ENCODE assay signal across 16 mouse cellular contexts in the genomic region with DNA sequence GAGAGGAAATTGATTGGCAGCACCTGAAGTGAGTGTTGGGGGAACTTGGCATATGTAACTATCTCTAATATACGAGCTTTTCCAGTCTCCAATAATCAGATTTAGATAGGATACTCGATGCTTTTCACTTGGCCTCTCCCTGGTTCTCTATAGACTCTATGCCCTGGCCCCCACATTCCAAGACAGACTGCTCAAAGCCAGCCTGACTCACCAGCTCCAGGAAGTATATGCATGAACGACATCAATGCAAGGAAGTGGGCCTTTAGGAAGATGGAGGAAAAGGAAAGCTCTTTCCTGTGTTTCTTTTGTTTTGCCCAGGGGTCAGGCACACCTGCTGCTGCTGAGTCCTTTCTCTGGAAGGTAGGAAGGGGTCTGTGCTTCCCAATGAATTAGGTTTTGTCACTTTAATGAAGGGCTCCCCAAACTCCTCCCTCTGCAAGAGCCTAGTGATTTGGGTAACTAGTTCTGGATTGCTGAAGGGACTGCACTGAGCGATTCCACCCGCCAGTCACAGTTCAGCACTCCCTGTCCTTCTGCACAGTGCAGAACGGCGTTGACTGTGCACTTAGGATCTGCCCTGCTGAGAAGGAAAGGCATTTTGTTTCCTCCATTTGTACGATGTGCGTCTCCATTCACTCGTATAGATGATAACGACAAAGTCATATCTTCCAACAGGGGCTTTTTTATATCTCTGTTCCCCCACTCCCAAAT.
DNase-seq lines count a peak whose midpoint lies in the region; ATAC-seq lines count a peak whose summit lies in the region.
"Had no signal": no experiment of that assay in that cellular context is flagged by ENCODE, and none has a peak within 500 bp of the region (broad histone marks: within the 10 kb centered on the region; RNA-seq: fewer than 3 reads in every experiment).

No protein-coding gene starts in this region.

- DNase-seq in heart, adult 11 months: no peak
- no peak for DNase-seq in hindbrain, embryonic 10.5 days (ENCODE audit: low spot score)
- no peak for DNase-seq in lung, postnatal 25 days (ENCODE audit: low spot score)
- peak; percentile 80 for DNase-seq in R1 (ENCODE audit: low read depth, low spot score)
- DNase-seq in adrenal gland, postnatal 14 days: no peak
- DNase-seq: cerebellum, adult 8-10 months; kidney, adult 2 months; lung, postnatal 4 days had no signal

- no peak overlapping the region for H3K9ac ChIP-seq in heart, embryonic 11.5 days (ENCODE audit: low read depth, low read length)
- no peak overlapping the region for H3K9ac ChIP-seq in hindbrain, embryonic 13.5 days
- no peak overlapping the region for H3K9ac ChIP-seq in lung, embryonic 15.5 days
- H3K9ac ChIP-seq: liver, embryonic 12.5 days; midbrain, embryonic 13.5 days had no signal

- H3K27me3 ChIP-seq in heart, embryonic 11.5 days (ENCODE audit: control insufficient read depth, insufficient read depth, low read length): no peaks in the 10 kb centered on the region
- H3K27me3 ChIP-seq in hindbrain, embryonic 13.5 days: no peaks in the 10 kb centered on the region
- H3K27me3 ChIP-seq in hindbrain, embryonic 10.5 days (ENCODE audit: insufficient read depth, poor library complexity, severe bottlenecking): no peaks in the 10 kb centered on the region
- no peaks in the 10 kb centered on the region for H3K27me3 ChIP-seq in lung, embryonic 15.5 days
- H3K27me3 ChIP-seq: liver, embryonic 12.5 days; midbrain, embryonic 13.5 days had no signal

- peak overlapping the region; percentile 51; the same call in 1 of the 2 replicates for H3K27ac ChIP-seq in heart, embryonic 11.5 days (ENCODE audit: low read depth, low read length)
- H3K27ac ChIP-seq in hindbrain, embryonic 13.5 days: peak overlapping the region; percentile 55; the same call in 1 of the 2 replicates
- H3K27ac ChIP-seq in hindbrain, embryonic 10.5 days: no peak overlapping the region
- H3K27ac ChIP-seq in lung, embryonic 15.5 days: peak overlapping the region; percentile 49; the same call in 1 of the 2 replicates
- H3K27ac ChIP-seq: left cerebral cortex, adult 2 months; liver, embryonic 12.5 days; midbrain, embryonic 13.5 days had no signal

- WGBS in heart, embryonic 11.5 days (ENCODE audit: insufficient replicate concordance): 43% methylated on average over 11 of the region's 11 CpGs
- WGBS in hindbrain, embryonic 13.5 days: 58% methylated on average over 11 of the region's 11 CpGs
- WGBS in hindbrain, embryonic 10.5 days: 71% methylated on average over 11 of the region's 11 CpGs
- WGBS in lung, embryonic 15.5 days: 51% methylated on average over 11 of the region's 11 CpGs

- H3K4me1 ChIP-seq in heart, embryonic 11.5 days (ENCODE audit: control insufficient read depth, insufficient read depth, low read length): peaks cover 37% of the 10 kb centered on the region
- peaks cover 50% of the 10 kb centered on the region for H3K4me1 ChIP-seq in hindbrain, embryonic 13.5 days (replicated peaks)
- H3K4me1 ChIP-seq in hindbrain, embryonic 10.5 days (replicated peaks): peaks cover 56% of the 10 kb centered on the region
- H3K4me1 ChIP-seq in lung, embryonic 15.5 days: peaks cover 28% of the 10 kb centered on the region

- H3K4me2 ChIP-seq in heart, embryonic 11.5 days: no peak overlapping the region
- H3K4me2 ChIP-seq in hindbrain, embryonic 13.5 days: no peak overlapping the region
- H3K4me2 ChIP-seq in lung, embryonic 15.5 days: no peak overlapping the region
- H3K4me2 ChIP-seq: liver, embryonic 12.5 days; midbrain, embryonic 13.5 days had no signal

- ATAC-seq in heart, embryonic 11.5 days (replicated peaks; ENCODE audit: insufficient number of reproducible peaks, low FRiP score, low TSS enrichment): no peak
- ATAC-seq in hindbrain, embryonic 13.5 days (ENCODE audit: low FRiP score): peak; percentile 40; the same call in 1 of the 2 replicates
- no peak for ATAC-seq in lung, embryonic 15.5 days (ENCODE audit: borderline replicate concordance, extremely low read depth, low FRiP score, low TSS enrichment)
- ATAC-seq: forebrain, embryonic 16.5 days; liver, embryonic 12.5 days; midbrain, embryonic 13.5 days had no signal

- no peaks in the 10 kb centered on the region for H3K9me3 ChIP-seq in heart, embryonic 11.5 days (replicated peaks; ENCODE audit: control insufficient read depth, low read length)
- no peaks in the 10 kb centered on the region for H3K9me3 ChIP-seq in hindbrain, embryonic 13.5 days
- H3K9me3 ChIP-seq in hindbrain, embryonic 10.5 days: no peaks in the 10 kb centered on the region
- no peaks in the 10 kb centered on the region for H3K9me3 ChIP-seq in lung, embryonic 15.5 days
- H3K9me3 ChIP-seq: liver, embryonic 12.5 days; midbrain, embryonic 13.5 days had no signal

- no peaks in the 10 kb centered on the region for H3K36me3 ChIP-seq in heart, embryonic 11.5 days (ENCODE audit: control insufficient read depth, insufficient read depth, low read length)
- H3K36me3 ChIP-seq in hindbrain, embryonic 13.5 days: no peaks in the 10 kb centered on the region
- H3K36me3 ChIP-seq in hindbrain, embryonic 10.5 days: no peaks in the 10 kb centered on the region
- no peaks in the 10 kb centered on the region for H3K36me3 ChIP-seq in lung, embryonic 15.5 days
- H3K36me3 ChIP-seq: midbrain, embryonic 13.5 days had no signal

- H3K4me3 ChIP-seq in heart, embryonic 11.5 days (ENCODE audit: low read depth, low read length): no peak overlapping the region
- H3K4me3 ChIP-seq in hindbrain, embryonic 13.5 days: no peak overlapping the region
- H3K4me3 ChIP-seq in hindbrain, embryonic 10.5 days: no peak overlapping the region
- H3K4me3 ChIP-seq in lung, embryonic 15.5 days: no peak overlapping the region
- H3K4me3 ChIP-seq: erythroblast, embryonic 14.5 days; left cerebral cortex, adult 2 months; liver, embryonic 12.5 days; midbrain, embryonic 13.5 days had no signal
